Mouse (Mus musculus) CH12.LX (cell line): ENCODE results near the gene Olfr657.

Experiments used
- BHLHE40 ChIP-seq: IDR thresholded peaks from 2 replicates; pipeline ENCODE4 v1.6.1; 2011; ENCODE audit warnings: mild to moderate bottlenecking, low read depth, low read length, improper control_type of control experiment
- CHD2 ChIP-seq: IDR thresholded peaks from 2 replicates; pipeline ENCODE4 v1.6.1; 2011; ENCODE audit warnings: low read length, improper control_type of control experiment
- CTCF ChIP-seq, 2 experiments: IDR thresholded peaks in 1 of 2; conservative IDR thresholded peaks in 1 of 2; 2 replicates each; pipeline ENCODE4 v1.5.1; 2011 to 2012; ENCODE audit warnings: low read depth in 2 of 2, low read length in 2 of 2, improper control_type of control experiment in 1 of 2, inconsistent platforms in 1 of 2, mild to moderate bottlenecking in 1 of 2, moderate library complexity in 1 of 2
- EP300 ChIP-seq: IDR thresholded peaks from 2 replicates; pipeline ENCODE4 v1.6.1; 2011; ENCODE audit warnings: low read length, improper control_type of control experiment
- GABPA ChIP-seq: IDR thresholded peaks from 2 replicates; pipeline ENCODE4 v1.6.1; 2012; ENCODE audit warnings: low read depth, low read length, improper control_type of control experiment, inconsistent platforms; ENCODE audit not compliant: insufficient replicate concordance
- HCFC1 ChIP-seq: IDR thresholded peaks from 2 replicates; pipeline ENCODE4 v1.6.1; 2012; ENCODE audit warnings: low read depth, mild to moderate bottlenecking, inconsistent platforms, low read length, improper control_type of control experiment
- MAX ChIP-seq: IDR thresholded peaks from 2 replicates; pipeline ENCODE4 v1.6.1; 2011; ENCODE audit warnings: low read length, improper control_type of control experiment
- MAZ ChIP-seq: IDR thresholded peaks from 2 replicates; pipeline ENCODE4 v1.6.1; 2012; ENCODE audit warnings: low read depth, mild to moderate bottlenecking, inconsistent platforms, low read length, improper control_type of control experiment, moderate library complexity
- MEF2A ChIP-seq: IDR thresholded peaks from 2 replicates; pipeline ENCODE4 v1.6.1; 2014; ENCODE audit warnings: low read depth, mild to moderate bottlenecking, inconsistent platforms, low read length, improper control_type of control experiment, borderline replicate concordance
- PAX5 ChIP-seq: IDR thresholded peaks from 2 replicates; pipeline ENCODE4 v1.6.1; 2012; ENCODE audit warnings: low read length, inconsistent platforms, mixed read lengths
- POLR2A ChIP-seq: IDR thresholded peaks from 2 replicates; pipeline ENCODE4 v1.6.1; 2011; ENCODE audit warnings: low read depth, mild to moderate bottlenecking, improper control_type of control experiment, low read length
- SIN3A ChIP-seq: IDR thresholded peaks from 2 replicates; pipeline ENCODE4 v1.6.1; 2012; ENCODE audit warnings: low read length, improper control_type of control experiment, inconsistent platforms
- UBTF ChIP-seq: IDR thresholded peaks from 2 replicates; pipeline ENCODE4 v1.6.1; 2012; ENCODE audit warnings: low read depth, mild to moderate bottlenecking, inconsistent platforms, low read length, improper control_type of control experiment, moderate library complexity
- USF1 ChIP-seq: IDR thresholded peaks from 2 replicates; pipeline ENCODE4 v1.6.1; 2014; ENCODE audit warnings: low read depth, mild to moderate bottlenecking, inconsistent platforms, low read length, improper control_type of control experiment

DNA sequence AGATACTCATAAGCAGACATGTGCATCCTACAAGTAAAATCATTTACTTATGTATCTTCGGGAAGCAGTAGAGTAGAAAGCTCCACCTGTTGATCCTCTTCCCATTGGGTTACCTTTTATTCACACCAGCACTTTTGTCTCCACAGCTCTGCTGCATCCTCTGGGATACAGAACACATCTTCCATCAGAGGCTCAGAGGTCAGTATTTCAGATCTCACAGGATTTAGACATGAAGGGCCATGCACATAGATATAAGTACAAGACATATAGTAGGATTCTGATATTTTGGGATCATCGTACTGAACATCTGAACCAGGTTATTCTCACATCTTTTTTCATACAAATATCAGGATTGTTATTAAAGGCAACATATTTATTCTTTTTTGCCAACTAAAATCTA is 61.6 kb downstream of the Olfr657 start, which contains the start of gene Olfr661:
- no peak for TF ChIP-seq POLR2A
- no peak for TF ChIP-seq PAX5
- no peak for TF ChIP-seq SIN3A
- no peak for TF ChIP-seq MAZ
- no peak for TF ChIP-seq HCFC1
- no peak for TF ChIP-seq CTCF (conservative IDR thresholded peaks at IDR 0.05 in 1 of 2, IDR thresholded peaks at IDR 0.05 in 1 of 2; ENCODE audit: low read depth in 2 of 2, low read length in 2 of 2)
- no peak for TF ChIP-seq UBTF
- TF ChIP-seq MAX: no peak
- no peak for TF ChIP-seq EP300
- TF ChIP-seq USF1: no peak
- TF ChIP-seq CHD2: no peak
- TF ChIP-seq GABPA: no peak
- no peak for TF ChIP-seq MEF2A
- TF ChIP-seq BHLHE40: no peak
